Mouse (Mus musculus): ENCODE data around the gene Gas2l2.

GRCm38 (mm10) chr11:83403787-83404186 lies 25.5 kb downstream of the Gas2l2 start:
- TF ChIP-seq POLR2A (IDR thresholded peaks at IDR 0.05; ENCODE audit: extremely low read depth, insufficient read depth, low read length) (no peak), CTCF (IDR thresholded peaks at IDR 0.05; ENCODE audit: low read depth, low read length) (no peak)

All from liver, adult 2 months (tissue).